Mouse (Mus musculus) CH12.LX (cell line): ENCODE measurements around the gene Gm49342. TPM values are rescaled to one million over a fixed set of nuclear protein-coding genes. Genes with fewer than 3 reads are reported as not detected.
"Not testable (repeated sequence)": the region's sequence is repeated elsewhere in the genome, so short reads cannot be mapped to it uniquely, and the experiment has no call there.

Source experiments
- DNase-seq: peaks from one replicate; pipeline ENCODE4 v3.0.0-alpha.2; 2013; ENCODE audit errors: extremely low read depth
- H3K27ac ChIP-seq: 2 replicates; pipeline ENCODE4 v1.5.1; 2012; ENCODE audit warnings: low read depth, mild to moderate bottlenecking, control low read depth, moderate library complexity; ENCODE audit not compliant: insufficient read depth
- H3K27me3 ChIP-seq: replicated peaks from 2 replicates; pipeline ENCODE3; 2012; ENCODE audit warnings: inconsistent platforms
- H3K36me3 ChIP-seq, 2 experiments: replicated peaks in 1 of 2; 2 replicates each; pipeline versions ENCODE3 to v1.6.1; 2012; ENCODE audit warnings: inconsistent platforms in 1 of 2, low read length in 1 of 2, mild to moderate bottlenecking in 1 of 2, mixed read lengths in 1 of 2, moderate library complexity in 1 of 2; ENCODE audit not compliant: control insufficient read depth in 1 of 2, insufficient read depth in 1 of 2
- H3K4me1 ChIP-seq, 2 experiments: 2 replicates each; pipeline ENCODE4 v1.6.1; 2012; ENCODE audit warnings: inconsistent platforms in 1 of 2, moderate library complexity in 1 of 2; ENCODE audit not compliant: insufficient read depth in 2 of 2, control insufficient read depth in 1 of 2
- H3K4me2 ChIP-seq: 2 replicates; pipeline ENCODE4 v1.6.1; 2012; ENCODE audit warnings: low read depth, mild to moderate bottlenecking, control low read depth; ENCODE audit not compliant: poor library complexity, insufficient read depth, severe bottlenecking
- H3K4me3 ChIP-seq, 3 experiments: fragments of 150-350 bp in 1 of 3; sonication (generic) in 1 of 3; replicated peaks in 1 of 3; 2 replicates each; pipeline versions ENCODE3 to v1.5.1; 2011 to 2012; ENCODE audit warnings: low read depth in 2 of 3, low read length in 2 of 3, mild to moderate bottlenecking in 2 of 3, moderate library complexity in 2 of 3, control low read depth in 1 of 3, improper control_type of control experiment in 1 of 3, inconsistent platforms in 1 of 3, mixed read lengths in 1 of 3; ENCODE audit not compliant: poor library complexity in 1 of 3
- H3K79me2 ChIP-seq: replicated peaks from 2 replicates; pipeline ENCODE4 v1.6.1; 2012; ENCODE audit warnings: mild to moderate bottlenecking, moderate library complexity; ENCODE audit not compliant: control insufficient read depth, poor library complexity, insufficient read depth, severe bottlenecking; ENCODE audit errors: extremely low read depth
- H3K9ac ChIP-seq: 2 replicates; pipeline ENCODE4 v1.6.1; 2012; ENCODE audit warnings: low read depth, mild to moderate bottlenecking, control low read depth, moderate library complexity; ENCODE audit not compliant: insufficient read depth
- H3K9me3 ChIP-seq: replicated peaks from 2 replicates; pipeline ENCODE3; 2012; ENCODE audit warnings: low read length, inconsistent platforms, mixed read lengths
- CHD2 ChIP-seq: IDR thresholded peaks from 2 replicates; pipeline ENCODE4 v1.6.1; 2011; ENCODE audit warnings: low read length, improper control_type of control experiment
- ETS1 ChIP-seq: conservative IDR thresholded peaks from 2 replicates; pipeline ENCODE4 v1.6.1; 2012; ENCODE audit warnings: low read depth, mild to moderate bottlenecking, inconsistent platforms, low read length, improper control_type of control experiment, moderate library complexity
- GABPA ChIP-seq: IDR thresholded peaks from 2 replicates; pipeline ENCODE4 v1.6.1; 2012; ENCODE audit warnings: low read depth, low read length, improper control_type of control experiment, inconsistent platforms; ENCODE audit not compliant: insufficient replicate concordance
- HCFC1 ChIP-seq: IDR thresholded peaks from 2 replicates; pipeline ENCODE4 v1.6.1; 2012; ENCODE audit warnings: low read depth, mild to moderate bottlenecking, inconsistent platforms, low read length, improper control_type of control experiment
- JUN ChIP-seq: IDR thresholded peaks from 2 replicates; pipeline ENCODE4 v1.6.1; 2011; ENCODE audit warnings: low read depth, mild to moderate bottlenecking, low read length, improper control_type of control experiment, moderate library complexity; ENCODE audit not compliant: insufficient read depth
- KAT2A ChIP-seq: IDR thresholded peaks from 2 replicates; pipeline ENCODE4 v1.6.1; 2012; ENCODE audit warnings: low read length, improper control_type of control experiment, inconsistent platforms; ENCODE audit not compliant: insufficient replicate concordance
- MEF2A ChIP-seq: IDR thresholded peaks from 2 replicates; pipeline ENCODE4 v1.6.1; 2014; ENCODE audit warnings: low read depth, mild to moderate bottlenecking, inconsistent platforms, low read length, improper control_type of control experiment, borderline replicate concordance
- MXI1 ChIP-seq: IDR thresholded peaks from 2 replicates; pipeline ENCODE4 v1.6.1; 2011; ENCODE audit warnings: mild to moderate bottlenecking, low read depth, low read length, improper control_type of control experiment
- PAX5 ChIP-seq: IDR thresholded peaks from 2 replicates; pipeline ENCODE4 v1.6.1; 2012; ENCODE audit warnings: low read length, inconsistent platforms, mixed read lengths
- POLR2AphosphoS2 ChIP-seq: IDR thresholded peaks from 2 replicates; pipeline ENCODE4 v1.6.1; 2011; ENCODE audit warnings: low read depth, low read length, improper control_type of control experiment
- RCOR1 ChIP-seq: conservative IDR thresholded peaks from 2 replicates; pipeline ENCODE4 v1.6.1; 2012; ENCODE audit warnings: low read depth, mild to moderate bottlenecking, inconsistent platforms, low read length, improper control_type of control experiment
- SMC3 ChIP-seq: IDR thresholded peaks from 2 replicates; pipeline ENCODE4 v1.6.1; 2011; ENCODE audit warnings: low read depth, low read length, improper control_type of control experiment
- ZNF384 ChIP-seq: IDR thresholded peaks from 2 replicates; pipeline ENCODE4 v1.6.1; 2012; ENCODE audit warnings: low read depth, low read length, improper control_type of control experiment, inconsistent platforms
- dilution Hi-C: fragments of 300-500 bp; cut with MboI; formaldehyde crosslinking; loops from 2 replicates; pipeline ENCODE4 v1.14.3; 2020; ENCODE audit warnings: low sequenced_read_pairs; ENCODE audit not compliant: extremely low pct_unique_long_range_greater_than_20kb, extremely low pct_ligation_motif_present
- in situ Hi-C: fragments of 300-500 bp; cut with MboI; formaldehyde crosslinking; loops from 3 replicates; pipeline ENCODE4 v1.14.3; 2019; ENCODE audit warnings: low sequenced_read_pairs, low pct_ligation_motif_present, low pct_unique_long_range_greater_than_20kb, mixed read lengths
- polyA plus RNA-seq: library from polyadenylated mRNA; unstranded; fragments of >175 nt; gene quantifications from 2 replicates; pipeline ENCODE4 v1.2.1, GENCODE M21; 2012; ENCODE audit warnings: low read depth; ENCODE audit not compliant: insufficient read length
- total RNA-seq, 2 experiments: library from RNA; depleted of rRNA; stranded (reverse); fragments of 300-350 nt in 1 of 2; fragments of >200 nt in 1 of 2; gene quantifications; 2 replicates each; pipeline ENCODE4 v1.2.3; 2012 to 2014

The Gm49342 gene
- total and polyA plus RNA-seq, 3 experiments: 50.6 to 120 TPM; not detected in 1

- H3K36me3 ChIP-seq, H3K4me2 ChIP-seq, H3K4me1 ChIP-seq, H3K27me3 ChIP-seq, in situ Hi-C loops, H3K27ac ChIP-seq, H3K9ac ChIP-seq, H3K9me3 ChIP-seq, H3K4me3 ChIP-seq, DNase-seq, H3K79me2 ChIP-seq, dilution Hi-C loops: not testable (repeated sequence)
Observed at GRCm38 (mm10) chr14:50957146-50957545, 12.8 kb downstream of the Gm49342 start.

DNA sequence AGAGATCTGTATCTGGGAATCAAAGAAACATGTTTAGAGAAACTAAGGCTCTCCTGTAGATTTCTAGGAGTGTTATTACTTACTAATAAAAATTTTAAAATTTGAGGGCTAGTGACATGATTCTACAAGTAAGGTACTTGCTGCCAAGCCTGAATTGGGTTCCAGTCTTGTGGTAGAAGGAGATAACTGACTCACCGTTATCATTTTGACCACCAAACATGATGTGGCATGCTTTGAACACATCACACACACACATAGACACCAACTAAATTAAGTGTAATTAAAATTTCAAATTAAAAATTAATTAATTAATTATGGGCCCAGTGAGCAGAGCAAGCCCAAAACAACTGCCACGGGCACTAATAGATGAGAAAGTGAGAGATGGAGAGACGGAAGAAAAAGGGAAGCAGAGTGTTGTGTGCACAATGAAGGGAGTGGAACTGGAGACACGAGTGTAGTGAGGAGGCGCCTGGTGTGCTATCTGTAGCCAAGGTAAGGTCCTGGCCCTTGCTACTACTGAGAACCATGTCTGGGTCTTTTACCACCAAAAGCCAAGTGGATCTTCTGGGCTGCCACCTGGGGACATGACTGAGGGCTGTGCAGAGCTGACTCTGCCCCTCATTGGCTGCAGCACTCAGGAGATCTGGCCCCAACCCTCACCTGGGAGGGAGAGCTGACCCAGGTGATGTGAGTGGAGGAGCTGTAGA is 14.1 kb downstream of the Gm49342 start:
- H3K27me3 ChIP-seq, H3K9ac ChIP-seq, dilution Hi-C loops, H3K79me2 ChIP-seq, H3K4me1 ChIP-seq, H3K36me3 ChIP-seq, H3K9me3 ChIP-seq, H3K4me2 ChIP-seq, H3K27ac ChIP-seq, H3K4me3 ChIP-seq, DNase-seq, in situ Hi-C loops: not testable (repeated sequence)

DNA sequence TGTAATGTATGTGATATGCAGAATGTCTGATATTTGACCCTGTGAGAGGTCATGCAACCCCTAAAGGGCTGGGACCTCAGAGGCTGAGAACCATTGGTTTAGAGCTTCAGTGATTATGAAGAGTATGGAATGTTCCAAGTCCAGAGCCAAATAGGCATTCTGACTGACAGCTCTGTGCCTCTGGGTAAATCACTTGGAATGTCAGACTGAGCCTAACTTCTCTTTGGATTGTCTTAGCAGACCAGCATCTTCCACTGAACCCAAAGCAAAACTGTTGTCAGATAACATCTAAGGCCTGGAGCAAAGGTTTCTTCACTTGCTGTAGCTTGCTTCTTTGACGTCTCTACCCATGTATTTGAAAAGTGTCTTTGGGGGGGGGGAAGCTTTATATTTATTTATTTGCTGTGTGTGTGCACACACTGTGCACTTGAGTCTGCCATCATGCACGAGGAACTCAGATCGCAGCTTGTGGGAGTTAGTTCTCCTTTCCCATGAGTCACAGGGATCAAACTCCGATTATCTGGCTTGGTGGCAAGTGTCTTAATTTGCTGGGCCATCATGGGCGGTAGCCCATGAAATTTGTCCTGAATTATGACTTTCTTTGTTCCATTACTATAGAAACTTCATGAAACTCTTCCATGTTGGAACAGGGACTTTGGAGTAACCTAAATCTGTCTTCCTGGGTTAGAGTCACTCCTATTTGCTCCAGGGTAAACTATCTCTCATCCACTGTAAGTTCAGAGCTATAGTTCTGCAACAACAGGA is 24.1 kb downstream of the Gm49342 start:
- in situ Hi-C loops: no loop called here
- Histone ChIP-seq H3K4me2 (no peak overlapping the region), H3K79me2 (no peaks in the 10 kb centered on the region), H3K4me1 (peaks cover 5 to 15% of the 10 kb centered on the region in 2 experiments), H3K27ac (no peak overlapping the region), H3K27me3 (no peaks in the 10 kb centered on the region), H3K9me3 (no peaks in the 10 kb centered on the region), H3K9ac (no peak overlapping the region), H3K4me3 (no peak overlapping the region), H3K36me3 (no peaks in the 10 kb centered on the region)
- TF ChIP-seq MXI1 (no peak), POLR2AphosphoS2 (no peak), RCOR1 (no peak), HCFC1 (no peak), JUN (no peak), ZNF384 (no peak), SMC3 (no peak), MEF2A (no peak), CHD2 (no peak), PAX5 (no peak), GABPA (no peak), KAT2A (no peak), ETS1 (no peak)
- dilution Hi-C loops: no loop called here
- DNase-seq: no peak
